Mouse (Mus musculus): Measurements from ENCODE around the gene Paqr6. TPM values are rescaled to one million over a fixed set of nuclear protein-coding genes. Genes with fewer than 3 reads are reported as not detected.
A peak's percentile ranks its signal among the peaks of the same experiment; 100 is the strongest.
"Not testable (repeated sequence)": the region's sequence is repeated elsewhere in the genome, so short reads cannot be mapped to it uniquely, and the experiment has no call there.

Paqr6 gene
- polyA plus RNA-seq, 1 experiment from 2014 or later: 3.2 TPM

GRCm38 (mm10) chr3:88361612-88362313 lies 2.6 kb upstream of the Paqr6 start:
- H3K27me3 ChIP-seq (ENCODE audit: control insufficient read depth, insufficient read depth, low read length): peaks cover 13% of the 10 kb centered on the region
- H3K4me3 ChIP-seq (ENCODE audit: low read length): no peak overlapping the region
- H3K27ac ChIP-seq (ENCODE audit: low read length): no peak overlapping the region
- no peak for ATAC-seq (replicated peaks; ENCODE audit: extremely low read depth, insufficient read depth, low FRiP score)
- H3K4me2 ChIP-seq (ENCODE audit: low read depth, low read length): no peak overlapping the region
- H3K9me3 ChIP-seq (replicated peaks; ENCODE audit: control insufficient read depth, low read length): no peaks in the 10 kb centered on the region
- 84% methylated on average over 2 of the region's 2 CpGs for WGBS
- peaks cover 21% of the 10 kb centered on the region for H3K4me1 ChIP-seq (ENCODE audit: control insufficient read depth, insufficient read depth, low read length)
- no peak overlapping the region for H3K9ac ChIP-seq (ENCODE audit: low read length)
- H3K36me3 ChIP-seq (ENCODE audit: control insufficient read depth, insufficient read depth): peaks cover 43% of the 10 kb centered on the region

- Histone ChIP-seq H3K27ac (ENCODE audit: low read length) (no peak overlapping the region), H3K9ac (ENCODE audit: low read length) (no peak overlapping the region), H3K9me3 (replicated peaks; ENCODE audit: control insufficient read depth, low read length) (no peaks in the 10 kb centered on the region), H3K4me1 (ENCODE audit: control insufficient read depth, insufficient read depth, low read length) (peaks cover 21% of the 10 kb centered on the region), H3K4me2 (ENCODE audit: low read depth, low read length) (no peak overlapping the region), H3K27me3 (ENCODE audit: control insufficient read depth, insufficient read depth, low read length) (peaks cover 13% of the 10 kb centered on the region), H3K36me3 (ENCODE audit: control insufficient read depth, insufficient read depth) (peaks cover 28% of the 10 kb centered on the region), H3K4me3 (ENCODE audit: low read length) (no peak overlapping the region)
- 47% methylated on average over 4 of the region's 4 CpGs for WGBS
- peak; percentile 20; the same call in 1 of the 2 replicates for ATAC-seq (replicated peaks; ENCODE audit: extremely low read depth, insufficient read depth, low FRiP score)
These were observed 684 bp upstream of the Paqr6 start for GRCm38 (mm10) chr3:88363700-88364099.

- H3K4me3 ChIP-seq (ENCODE audit: low read length): no peak overlapping the region
- H3K9ac ChIP-seq (ENCODE audit: low read length): no peak overlapping the region
- ATAC-seq (replicated peaks; ENCODE audit: extremely low read depth, insufficient read depth, low FRiP score): no peak
- peaks cover 11% of the 10 kb centered on the region for H3K36me3 ChIP-seq (ENCODE audit: control insufficient read depth, insufficient read depth)
- H3K4me1 ChIP-seq (ENCODE audit: control insufficient read depth, insufficient read depth, low read length): peaks cover 18% of the 10 kb centered on the region
- no peak overlapping the region for H3K4me2 ChIP-seq (ENCODE audit: low read depth, low read length)
- no peak overlapping the region for H3K27ac ChIP-seq (ENCODE audit: low read length)
- 36% methylated on average over 34 of the region's 34 CpGs for WGBS
- peaks cover 13% of the 10 kb centered on the region for H3K27me3 ChIP-seq (ENCODE audit: control insufficient read depth, insufficient read depth, low read length)
- H3K9me3 ChIP-seq (replicated peaks; ENCODE audit: control insufficient read depth, low read length): peaks cover 6% of the 10 kb centered on the region; the same call in 1 of the 2 replicates
These were observed 1.4 kb downstream of the Paqr6 start for GRCm38 (mm10) chr3:88365705-88366361.

GRCm38 (mm10) chr3:88366830-88367428 lies 2.5 kb downstream of the Paqr6 start:
- 0 out of 2 replicates have a peak overlapping the region, but pooled peaks have one; percentile 23 for H3K4me3 ChIP-seq (ENCODE audit: low read length)
- peaks cover 13% of the 10 kb centered on the region for H3K27me3 ChIP-seq (ENCODE audit: control insufficient read depth, insufficient read depth, low read length)
- not testable (repeated sequence) for H3K27ac ChIP-seq (ENCODE audit: low read length); H3K9me3 ChIP-seq (replicated peaks; ENCODE audit: control insufficient read depth, low read length); H3K36me3 ChIP-seq (ENCODE audit: control insufficient read depth, insufficient read depth); H3K9ac ChIP-seq (ENCODE audit: low read length)
- H3K4me2 ChIP-seq (ENCODE audit: low read depth, low read length): peak overlapping the region; percentile 48
- ATAC-seq (replicated peaks; ENCODE audit: extremely low read depth, insufficient read depth, low FRiP score): peak; percentile 50; the same call in 1 of the 2 replicates
- H3K4me1 ChIP-seq (ENCODE audit: control insufficient read depth, insufficient read depth, low read length): peaks cover 18% of the 10 kb centered on the region
- WGBS: 3% methylated on average over 17 of the region's 22 CpGs

- H3K27ac ChIP-seq (ENCODE audit: low read length); H3K4me2 ChIP-seq (ENCODE audit: low read depth, low read length); H3K36me3 ChIP-seq (ENCODE audit: control insufficient read depth, insufficient read depth); ATAC-seq (replicated peaks; ENCODE audit: extremely low read depth, insufficient read depth, low FRiP score); H3K4me3 ChIP-seq (ENCODE audit: low read length); H3K9ac ChIP-seq (ENCODE audit: low read length); H3K9me3 ChIP-seq (replicated peaks; ENCODE audit: control insufficient read depth, low read length): not testable (repeated sequence)
- 55% methylated on average over 3 of the region's 7 CpGs for WGBS
- H3K4me1 ChIP-seq (ENCODE audit: control insufficient read depth, insufficient read depth, low read length): peaks cover 18% of the 10 kb centered on the region
- peaks cover 13% of the 10 kb centered on the region for H3K27me3 ChIP-seq (ENCODE audit: control insufficient read depth, insufficient read depth, low read length)
These were observed 3.1 kb downstream of the Paqr6 start for GRCm38 (mm10) chr3:88367517-88367916.

GRCm38 (mm10) chr3:88368511-88368910 lies 4.1 kb downstream of the Paqr6 start:
- not testable (repeated sequence) for H3K9ac ChIP-seq (ENCODE audit: low read length); ATAC-seq (replicated peaks; ENCODE audit: extremely low read depth, insufficient read depth, low FRiP score); H3K36me3 ChIP-seq (ENCODE audit: control insufficient read depth, insufficient read depth); H3K4me3 ChIP-seq (ENCODE audit: low read length); H3K9me3 ChIP-seq (replicated peaks; ENCODE audit: control insufficient read depth, low read length); H3K4me2 ChIP-seq (ENCODE audit: low read depth, low read length); H3K27ac ChIP-seq (ENCODE audit: low read length)
- Histone ChIP-seq H3K27me3 (ENCODE audit: control insufficient read depth, insufficient read depth, low read length) (peaks cover 13% of the 10 kb centered on the region), H3K4me1 (ENCODE audit: control insufficient read depth, insufficient read depth, low read length) (peaks cover 14% of the 10 kb centered on the region)
- WGBS: 62% methylated on average over 7 of the region's 7 CpGs

GRCm38 (mm10) chr3:88372643-88373042 lies 8.3 kb downstream of the Paqr6 start, which contains the start of gene Bglap3:
Gene Bglap3 (minus strand): TSS chr3:88372743.
- H3K36me3 ChIP-seq (ENCODE audit: control insufficient read depth, insufficient read depth); H3K27me3 ChIP-seq (ENCODE audit: control insufficient read depth, insufficient read depth, low read length); H3K4me3 ChIP-seq (ENCODE audit: low read length); H3K4me2 ChIP-seq (ENCODE audit: low read depth, low read length); ATAC-seq (replicated peaks; ENCODE audit: extremely low read depth, insufficient read depth, low FRiP score); H3K4me1 ChIP-seq (ENCODE audit: control insufficient read depth, insufficient read depth, low read length); H3K27ac ChIP-seq (ENCODE audit: low read length); H3K9me3 ChIP-seq (replicated peaks; ENCODE audit: control insufficient read depth, low read length); H3K9ac ChIP-seq (ENCODE audit: low read length): not testable (repeated sequence)
- 87% methylated on average over 9 of the region's 9 CpGs for WGBS

- WGBS: 13% methylated on average over 17 of the region's 19 CpGs
- not testable (repeated sequence) for H3K36me3 ChIP-seq (ENCODE audit: control insufficient read depth, insufficient read depth); H3K4me1 ChIP-seq (ENCODE audit: control insufficient read depth, insufficient read depth, low read length); H3K4me3 ChIP-seq (ENCODE audit: low read length); H3K27me3 ChIP-seq (ENCODE audit: control insufficient read depth, insufficient read depth, low read length); H3K9me3 ChIP-seq (replicated peaks; ENCODE audit: control insufficient read depth, low read length); H3K27ac ChIP-seq (ENCODE audit: low read length)
- Histone ChIP-seq H3K9ac (ENCODE audit: low read length) (0 out of 2 replicates have a peak overlapping the region, but pooled peaks have one; percentile 43), H3K4me2 (ENCODE audit: low read depth, low read length) (peak overlapping the region; percentile 48)
- ATAC-seq (replicated peaks; ENCODE audit: extremely low read depth, insufficient read depth, low FRiP score): peak; percentile 84
These were observed 11.6 kb downstream of the Paqr6 start for GRCm38 (mm10) chr3:88375750-88376626.

Data from heart, embryonic 16.5 days (tissue).